35 mouse cellular contexts compared by ENCODE assay signal in genomic region chr5:121597991-121598537, GRCm38 (mm10). TPM values are rescaled to one million over a fixed set of nuclear protein-coding genes. Genes with fewer than 3 reads are reported as not detected.
DNase-seq lines count a peak whose midpoint lies in the region; ATAC-seq and TF ChIP-seq lines count a peak whose summit lies in the region.
"Had no signal": no experiment of that assay in that cellular context is flagged by ENCODE, and none has a peak within 500 bp of the region (broad histone marks: within the 10 kb centered on the region; RNA-seq: fewer than 3 reads in every experiment).

No protein-coding gene starts in this region.

- no peaks in the 10 kb centered on the region for H3K9me3 ChIP-seq in liver, postnatal 0 days (ENCODE audit: low read length)
- no peaks in the 10 kb centered on the region for H3K9me3 ChIP-seq in liver, embryonic 11.5 days (ENCODE audit: control insufficient read depth, low read length)
- H3K9me3 ChIP-seq in intestine, embryonic 15.5 days: no peaks in the 10 kb centered on the region
- H3K9me3 ChIP-seq in stomach, embryonic 14.5 days (ENCODE audit: control insufficient read depth, low read depth, low read length): no peaks in the 10 kb centered on the region
- H3K9me3 ChIP-seq: embryonic facial prominence, embryonic 13.5 days; hindbrain, embryonic 12.5 days; limb, embryonic 13.5 days; lung, embryonic 15.5 days; midbrain, embryonic 15.5 days had no signal

- H3K27ac ChIP-seq in liver, postnatal 0 days (ENCODE audit: low read depth): peak overlapping the region; percentile 16; the same call in 1 of the 2 replicates
- H3K27ac ChIP-seq in liver, embryonic 11.5 days (ENCODE audit: low read depth, low read length): no peak overlapping the region
- peak overlapping the region; percentile 66 for H3K27ac ChIP-seq in bone marrow, adult 2 months (ENCODE audit: control insufficient read depth, insufficient read depth, low read depth, low read length, poor library complexity)
- H3K27ac ChIP-seq in intestine, embryonic 15.5 days: peak overlapping the region; percentile 61
- H3K27ac ChIP-seq in stomach, embryonic 14.5 days (ENCODE audit: low read length): peak overlapping the region; percentile 61; the same call in 1 of the 2 replicates
- H3K27ac ChIP-seq: embryonic facial prominence, embryonic 13.5 days; gastrocnemius, adult 2 months; hindbrain, embryonic 12.5 days; layer of hippocampus, adult 2 months; limb, embryonic 13.5 days; liver, embryonic 14.5 days; midbrain, embryonic 15.5 days had no signal

- no peak for TF ChIP-seq CTCF in liver, postnatal 0 days (IDR thresholded peaks at IDR 0.05; ENCODE audit: low read depth)
- TF ChIP-seq CTCF in bone marrow, adult 2 months (IDR thresholded peaks at IDR 0.05; ENCODE audit: control insufficient read depth, insufficient read depth, low read length): no peak

- ATAC-seq in liver, postnatal 0 days: no peak
- ATAC-seq in liver, embryonic 11.5 days (replicated peaks; ENCODE audit: low FRiP score): no peak
- ATAC-seq in intestine, embryonic 15.5 days: no peak
- no peak for ATAC-seq in stomach, embryonic 14.5 days (ENCODE audit: insufficient number of reproducible peaks, insufficient read depth, low FRiP score, low read depth)
- ATAC-seq: CD4-positive, CD25-positive, alpha-beta regulatory T cell, adult 4 months; forebrain, embryonic 16.5 days; midbrain, embryonic 15.5 days had no signal

- H3K9ac ChIP-seq in liver, postnatal 0 days (replicated peaks): no peak overlapping the region
- no peak overlapping the region for H3K9ac ChIP-seq in liver, embryonic 11.5 days (ENCODE audit: low read depth, low read length)
- H3K9ac ChIP-seq in intestine, embryonic 15.5 days: no peak overlapping the region
- H3K9ac ChIP-seq in stomach, embryonic 14.5 days (replicated peaks; ENCODE audit: low read depth, low read length): no peak overlapping the region
- H3K9ac ChIP-seq: hindbrain, embryonic 12.5 days; limb, embryonic 13.5 days; liver, embryonic 14.5 days; lung, embryonic 15.5 days; midbrain, embryonic 15.5 days had no signal

- no peak overlapping the region for H3K4me3 ChIP-seq in liver, postnatal 0 days (ENCODE audit: low read depth, low read length)
- no peak overlapping the region for H3K4me3 ChIP-seq in liver, embryonic 11.5 days (ENCODE audit: low read depth, low read length)
- no peak overlapping the region for H3K4me3 ChIP-seq in bone marrow, adult 2 months (replicated peaks; ENCODE audit: control insufficient read depth, low read depth, low read length)
- H3K4me3 ChIP-seq in intestine, embryonic 15.5 days (replicated peaks): no peak overlapping the region
- H3K4me3 ChIP-seq in stomach, embryonic 14.5 days (ENCODE audit: low read depth, low read length): no peak overlapping the region
- H3K4me3 ChIP-seq: embryonic facial prominence, embryonic 13.5 days; erythroblast, embryonic 14.5 days; gastrocnemius, adult 2 months; hindbrain, embryonic 12.5 days; layer of hippocampus, adult 2 months; limb, embryonic 13.5 days; lung, embryonic 15.5 days; midbrain, embryonic 15.5 days had no signal

- H3K27me3 ChIP-seq in liver, postnatal 0 days (ENCODE audit: insufficient read depth, low read length): no peaks in the 10 kb centered on the region
- H3K27me3 ChIP-seq in liver, embryonic 11.5 days (replicated peaks; ENCODE audit: control insufficient read depth, insufficient read depth, low read length): no peaks in the 10 kb centered on the region
- no peaks in the 10 kb centered on the region for H3K27me3 ChIP-seq in intestine, embryonic 15.5 days (replicated peaks)
- H3K27me3 ChIP-seq in stomach, embryonic 14.5 days (ENCODE audit: control insufficient read depth, insufficient read depth, low read length): no peaks in the 10 kb centered on the region
- H3K27me3 ChIP-seq: embryonic facial prominence, embryonic 13.5 days; limb, embryonic 13.5 days; lung, embryonic 15.5 days; midbrain, embryonic 15.5 days had no signal

- no peaks in the 10 kb centered on the region for H3K36me3 ChIP-seq in liver, postnatal 0 days (replicated peaks; ENCODE audit: insufficient read depth, low read length)
- no peaks in the 10 kb centered on the region for H3K36me3 ChIP-seq in liver, embryonic 11.5 days (ENCODE audit: control insufficient read depth, insufficient read depth, low read length)
- H3K36me3 ChIP-seq in intestine, embryonic 15.5 days: no peaks in the 10 kb centered on the region
- H3K36me3 ChIP-seq in stomach, embryonic 14.5 days (ENCODE audit: control insufficient read depth, insufficient read depth, low read length): no peaks in the 10 kb centered on the region
- H3K36me3 ChIP-seq: embryonic facial prominence, embryonic 13.5 days; hindbrain, embryonic 12.5 days; limb, embryonic 13.5 days; lung, embryonic 15.5 days; midbrain, embryonic 15.5 days had no signal

- no peak for DNase-seq in liver, postnatal 0 days
- no peak for DNase-seq in liver, embryonic 11.5 days (ENCODE audit: low spot score)
- DNase-seq in cerebellum, postnatal 25 days: no peak
- no peak for DNase-seq in cerebellum, adult 9-10 months
- DNase-seq in layer of hippocampus, postnatal 14 days (ENCODE audit: low spot score in 2 of 2): no peak
- DNase-seq: adrenal gland, adult 2 months; adrenal gland, postnatal 36 days; cerebellum, adult 8-10 months; gastrocnemius, adult 2 months; kidney, adult 2 months; right cerebral cortex, postnatal 4 days; thymus, adult 18-20 months; thymus, postnatal 4 days had no signal

- H3K4me1 ChIP-seq in liver, postnatal 0 days (ENCODE audit: insufficient read depth): peaks cover 22% of the 10 kb centered on the region
- H3K4me1 ChIP-seq in liver, embryonic 11.5 days (replicated peaks; ENCODE audit: control insufficient read depth, insufficient read depth, low read length): peaks cover 13% of the 10 kb centered on the region
- H3K4me1 ChIP-seq in bone marrow, adult 2 months (ENCODE audit: control insufficient read depth, insufficient read depth, low read length): peaks cover 15% of the 10 kb centered on the region
- peaks cover 12% of the 10 kb centered on the region for H3K4me1 ChIP-seq in intestine, embryonic 15.5 days (replicated peaks)
- 0 out of 2 replicates have a peak, but pooled peaks cover 4% of the 10 kb centered on the region for H3K4me1 ChIP-seq in stomach, embryonic 14.5 days (ENCODE audit: control insufficient read depth, insufficient read depth, low read length)

- WGBS in liver, postnatal 0 days (ENCODE audit: insufficient replicate concordance): 64% methylated on average over 7 of the region's 7 CpGs
- 68% methylated on average over 7 of the region's 7 CpGs for WGBS in liver, embryonic 11.5 days
- WGBS in bone marrow, adult 2 months: 68% methylated on average over 7 of the region's 7 CpGs
- 83% methylated on average over 7 of the region's 7 CpGs for WGBS in intestine, embryonic 15.5 days
- 79% methylated on average over 7 of the region's 7 CpGs for WGBS in stomach, embryonic 14.5 days

- H3K4me2 ChIP-seq in liver, postnatal 0 days (ENCODE audit: low read depth, low read length): no peak overlapping the region
- H3K4me2 ChIP-seq in liver, embryonic 11.5 days: no peak overlapping the region
- H3K4me2 ChIP-seq in intestine, embryonic 15.5 days (replicated peaks): no peak overlapping the region
- H3K4me2 ChIP-seq in stomach, embryonic 14.5 days (replicated peaks; ENCODE audit: low read depth, low read length): no peak overlapping the region
- H3K4me2 ChIP-seq: embryonic facial prominence, embryonic 13.5 days; hindbrain, embryonic 12.5 days; limb, embryonic 13.5 days; lung, embryonic 15.5 days; midbrain, embryonic 15.5 days had no signal

- no peak for TF ChIP-seq EP300 in liver, postnatal 0 days (IDR thresholded peaks at IDR 0.05; ENCODE audit: low read depth)

- no peak for TF ChIP-seq POLR2A in bone marrow, adult 2 months (IDR thresholded peaks at IDR 0.05; ENCODE audit: borderline replicate concordance, control insufficient read depth, low read depth, low read length)

RNA-seq across cellular contexts. Expression of gene Aldh2, which starts 4.4 kb away (rescaled TPM):
- polyA plus RNA-seq in liver, postnatal 0 days (2015; fragmentation: Nextera tagmentation; extraction: Ambion mirVana): 395 and 411 TPM in 2 replicates
- 88.7 and 97.3 TPM in 2 replicates for polyA plus RNA-seq in liver, embryonic 11.5 days (2014; fragmentation: Nextera tagmentation; extraction: Ambion mirVana)
- polyA plus RNA-seq in bone marrow, adult 2 months (2011; ENCODE audit: insufficient read depth, insufficient read length, low replicate concordance, missing spikeins): 151 and 336 TPM in 2 replicates
- 189 and 193 TPM in 2 replicates for polyA plus RNA-seq in intestine, embryonic 15.5 days (2015; fragmentation: Nextera tagmentation; extraction: Ambion mirVana)
- polyA plus RNA-seq in stomach, embryonic 14.5 days (2014; fragmentation: Nextera tagmentation; extraction: Ambion mirVana): 68.4 and 74.6 TPM in 2 replicates
- 10 to 100 TPM; 88.3 to 96.7 TPM for total RNA-seq in layer of hippocampus, postnatal 14 days (2021)

RNA-seq across cellular contexts. Expression of gene Acad12, which starts 20.7 kb away (rescaled TPM):
- 1.6 and 2.1 TPM in 2 replicates for polyA plus RNA-seq in liver, postnatal 0 days (2015; fragmentation: Nextera tagmentation; extraction: Ambion mirVana)
- 3.0 and 5.0 TPM in 2 replicates for polyA plus RNA-seq in liver, embryonic 11.5 days (2014; fragmentation: Nextera tagmentation; extraction: Ambion mirVana)
- 1.3 and 2.1 TPM in 2 replicates for polyA plus RNA-seq in bone marrow, adult 2 months (2011; ENCODE audit: insufficient read depth, insufficient read length, low replicate concordance, missing spikeins)
- polyA plus RNA-seq in intestine, embryonic 15.5 days (2015; fragmentation: Nextera tagmentation; extraction: Ambion mirVana): 2.9 and 3.1 TPM in 2 replicates
- polyA plus RNA-seq in stomach, embryonic 14.5 days (2014; fragmentation: Nextera tagmentation; extraction: Ambion mirVana): 2.2 and 2.7 TPM in 2 replicates
- 1 to 10 TPM; 4.7 to 4.9 TPM for total RNA-seq in layer of hippocampus, postnatal 14 days (2021)

RNA-seq across cellular contexts. Expression of gene Mapkapk5, which starts 52.4 kb away (rescaled TPM):
- 15.5 and 18.1 TPM in 2 replicates for polyA plus RNA-seq in liver, postnatal 0 days (2015; fragmentation: Nextera tagmentation; extraction: Ambion mirVana)
- polyA plus RNA-seq in liver, embryonic 11.5 days (2014; fragmentation: Nextera tagmentation; extraction: Ambion mirVana): 59.8 and 65.3 TPM in 2 replicates
- 40.3 and 47.4 TPM in 2 replicates for polyA plus RNA-seq in bone marrow, adult 2 months (2011; ENCODE audit: insufficient read depth, insufficient read length, low replicate concordance, missing spikeins)
- polyA plus RNA-seq in intestine, embryonic 15.5 days (2015; fragmentation: Nextera tagmentation; extraction: Ambion mirVana): 45.5 and 50.7 TPM in 2 replicates
- 52.9 and 56.3 TPM in 2 replicates for polyA plus RNA-seq in stomach, embryonic 14.5 days (2014; fragmentation: Nextera tagmentation; extraction: Ambion mirVana)
- total RNA-seq in layer of hippocampus, postnatal 14 days (2021): 10 to 100 TPM; 74.8 to 78.6 TPM

RNA-seq across cellular contexts. Expression of gene Adam1a, which starts 52.8 kb away (rescaled TPM):
- 0.15 and 0.25 TPM in 2 replicates for polyA plus RNA-seq in liver, postnatal 0 days (2015; fragmentation: Nextera tagmentation; extraction: Ambion mirVana)
- 1.2 TPM in 2 replicates for polyA plus RNA-seq in liver, embryonic 11.5 days (2014; fragmentation: Nextera tagmentation; extraction: Ambion mirVana)
- polyA plus RNA-seq in bone marrow, adult 2 months (2011; ENCODE audit: insufficient read depth, insufficient read length, low replicate concordance, missing spikeins): 2.6 and 2.7 TPM in 2 replicates
- 0.77 and 1.2 TPM in 2 replicates for polyA plus RNA-seq in intestine, embryonic 15.5 days (2015; fragmentation: Nextera tagmentation; extraction: Ambion mirVana)
- 2.2 and 3.3 TPM in 2 replicates for polyA plus RNA-seq in stomach, embryonic 14.5 days (2014; fragmentation: Nextera tagmentation; extraction: Ambion mirVana)
- 10 to 100 TPM; 11.1 to 11.7 TPM for total RNA-seq in layer of hippocampus, postnatal 14 days (2021)

RNA-seq across cellular contexts. Expression of gene Gm42878, which starts 52.8 kb away (rescaled TPM):
- not detected in 2 replicates for polyA plus RNA-seq in liver, postnatal 0 days (2015; fragmentation: Nextera tagmentation; extraction: Ambion mirVana)
- not detected in 2 replicates for polyA plus RNA-seq in liver, embryonic 11.5 days (2014; fragmentation: Nextera tagmentation; extraction: Ambion mirVana)
- 0.23 TPM in 1 of 2 replicates, not detected in the other for polyA plus RNA-seq in bone marrow, adult 2 months (2011; ENCODE audit: insufficient read depth, insufficient read length, low replicate concordance, missing spikeins)
- polyA plus RNA-seq in intestine, embryonic 15.5 days (2015; fragmentation: Nextera tagmentation; extraction: Ambion mirVana): not detected in 2 replicates
- 0.87 TPM in 1 of 2 replicates, not detected in the other for polyA plus RNA-seq in stomach, embryonic 14.5 days (2014; fragmentation: Nextera tagmentation; extraction: Ambion mirVana)
- total RNA-seq in layer of hippocampus, postnatal 14 days (2021): not detected
- total RNA-seq: adrenal gland, adult 2 months; adrenal gland, postnatal 36 days; common myeloid progenitor, adult 5-6 weeks; gastrocnemius, adult 2 months; gastrocnemius, postnatal 4 days; heart, postnatal 25 days; layer of hippocampus, adult 2 months; layer of hippocampus, postnatal 25 days; left cerebral cortex, adult 8-10 months; left cerebral cortex, postnatal 36 days had no signal
- polyA plus RNA-seq: adrenal gland, adult 2 months; CD4-positive, CD25-positive, alpha-beta regulatory T cell, adult 4 months; embryonic facial prominence, embryonic 13.5 days; erythroblast, embryonic 14.5 days; forebrain, embryonic 11.5 days; forebrain, embryonic 16.5 days; hindbrain, embryonic 12.5 days; kidney, embryonic 16.5 days; limb, embryonic 13.5 days; lung, embryonic 15.5 days; midbrain, embryonic 15.5 days; neural tube, embryonic 11.5 days had no signal
